Mouse (Mus musculus) erythroblast, embryonic 14.5 days (primary cell): ENCODE data around the gene Ddo. TPM values are rescaled to one million over a fixed set of nuclear protein-coding genes. Genes with fewer than 3 reads are reported as not detected.

ENCODE experiments used
- H3K27me3 ChIP-seq: 2 replicates; pipeline ENCODE4 v1.6.1; 2012; ENCODE audit warnings: inconsistent platforms; ENCODE audit not compliant: control insufficient read depth
- H3K36me3 ChIP-seq: 2 replicates; pipeline ENCODE4 v1.6.1; 2012; ENCODE audit warnings: mild to moderate bottlenecking, inconsistent platforms; ENCODE audit not compliant: control insufficient read depth
- H3K4me1 ChIP-seq: 2 replicates; pipeline ENCODE4 v1.6.1; 2012; ENCODE audit warnings: inconsistent platforms; ENCODE audit not compliant: control insufficient read depth
- H3K4me3 ChIP-seq: replicated peaks from 2 replicates; pipeline ENCODE3; 2012; ENCODE audit warnings: moderate library complexity, mild to moderate bottlenecking, inconsistent platforms
- H3K9me3 ChIP-seq: 2 replicates; pipeline ENCODE4 v1.6.1; 2012; ENCODE audit warnings: low read length, inconsistent platforms, mixed read lengths; ENCODE audit not compliant: control insufficient read depth
- GATA1 ChIP-seq: IDR thresholded peaks from 2 replicates; pipeline ENCODE4 v1.6.1; 2012; ENCODE audit warnings: low read length, inconsistent platforms, mixed read lengths
- TAL1 ChIP-seq: IDR thresholded peaks from 3 replicates; pipeline ENCODE4 v1.6.1; 2012; ENCODE audit warnings: low read length, inconsistent platforms, mixed read lengths
- polyA plus RNA-seq: library from polyadenylated mRNA; stranded (reverse); fragments of >175 nt; gene quantifications from 2 replicates; pipeline ENCODE4 v1.2.3, GENCODE M21; 2012

The Ddo gene
- polyA plus RNA-seq, 1 experiment, result not detected

DNA sequence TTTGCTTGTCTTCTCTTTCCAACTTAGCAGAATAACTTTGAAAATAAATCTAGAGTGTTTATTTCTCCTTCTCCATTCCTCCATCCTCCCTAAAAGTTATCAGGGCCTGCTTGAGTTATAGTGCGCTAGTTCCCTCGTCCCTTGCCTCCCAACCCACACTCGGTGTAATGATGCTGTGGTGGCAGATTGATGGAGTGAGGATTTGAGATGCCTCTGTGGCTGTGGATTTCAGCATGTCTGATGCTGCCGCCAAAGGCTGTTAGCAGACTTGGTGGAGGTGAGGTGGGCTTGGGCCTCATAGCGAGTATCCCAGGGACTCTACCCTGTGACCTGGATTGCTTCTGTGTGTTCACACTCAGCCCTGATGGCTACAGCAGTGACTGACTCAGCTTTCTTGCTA is 91.1 kb downstream of the Ddo start:
- no peaks in the 10 kb centered on the region for H3K36me3 ChIP-seq
- no peak overlapping the region for H3K4me3 ChIP-seq
- H3K4me1 ChIP-seq, result no peaks in the 10 kb centered on the region
- TF ChIP-seq TAL1, result no peak
- no peak for TF ChIP-seq GATA1
- no peaks in the 10 kb centered on the region for H3K9me3 ChIP-seq
- H3K27me3 ChIP-seq, result no peaks in the 10 kb centered on the region; the same call in 1 of the 2 replicates

DNA sequence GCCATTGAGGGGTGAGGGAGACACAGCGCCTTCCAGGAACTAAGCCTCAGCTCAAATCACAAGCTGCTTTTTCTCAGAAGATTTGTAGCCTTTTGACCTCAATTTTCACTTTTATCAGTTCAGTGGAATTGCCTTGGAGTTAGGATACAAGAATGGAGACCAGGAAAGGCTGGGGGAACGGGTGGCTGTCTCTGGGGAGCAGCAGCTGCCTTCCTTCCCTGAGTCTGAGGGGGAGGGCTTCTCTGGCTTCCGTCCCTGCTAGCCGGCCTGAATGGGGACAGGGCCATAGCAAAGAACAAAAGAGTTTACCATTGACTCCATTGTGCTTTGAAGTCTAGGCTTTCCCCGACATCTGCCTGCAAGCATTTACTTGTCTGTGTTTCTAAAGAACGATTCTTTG is 94.5 kb downstream of the Ddo start:
- H3K27me3 ChIP-seq, result no peaks in the 10 kb centered on the region; the same call in 1 of the 2 replicates
- H3K4me3 ChIP-seq, result no peak overlapping the region
- H3K4me1 ChIP-seq, result no peaks in the 10 kb centered on the region
- no peak for TF ChIP-seq GATA1
- TF ChIP-seq TAL1, result no peak
- no peaks in the 10 kb centered on the region for H3K36me3 ChIP-seq
- no peaks in the 10 kb centered on the region for H3K9me3 ChIP-seq

GRCm38 (mm10) chr10:40725066-40725465 is 95.3 kb downstream of the Ddo start:
- TF ChIP-seq TAL1 (no peak), GATA1 (no peak)
- no peaks in the 10 kb centered on the region for H3K9me3 ChIP-seq
- H3K4me1 ChIP-seq, result no peaks in the 10 kb centered on the region
- H3K4me3 ChIP-seq, result no peak overlapping the region
- H3K36me3 ChIP-seq, result no peaks in the 10 kb centered on the region
- no peaks in the 10 kb centered on the region; the same call in 1 of the 2 replicates for H3K27me3 ChIP-seq

GRCm38 (mm10) chr10:40725471-40725870 is 95.7 kb downstream of the Ddo start:
- no peaks in the 10 kb centered on the region; the same call in 1 of the 2 replicates for H3K27me3 ChIP-seq
- no peak for TF ChIP-seq TAL1
- TF ChIP-seq GATA1, result no peak
- no peaks in the 10 kb centered on the region for H3K4me1 ChIP-seq
- no peak overlapping the region for H3K4me3 ChIP-seq
- H3K36me3 ChIP-seq, result no peaks in the 10 kb centered on the region
- H3K9me3 ChIP-seq, result no peaks in the 10 kb centered on the region

DNA sequence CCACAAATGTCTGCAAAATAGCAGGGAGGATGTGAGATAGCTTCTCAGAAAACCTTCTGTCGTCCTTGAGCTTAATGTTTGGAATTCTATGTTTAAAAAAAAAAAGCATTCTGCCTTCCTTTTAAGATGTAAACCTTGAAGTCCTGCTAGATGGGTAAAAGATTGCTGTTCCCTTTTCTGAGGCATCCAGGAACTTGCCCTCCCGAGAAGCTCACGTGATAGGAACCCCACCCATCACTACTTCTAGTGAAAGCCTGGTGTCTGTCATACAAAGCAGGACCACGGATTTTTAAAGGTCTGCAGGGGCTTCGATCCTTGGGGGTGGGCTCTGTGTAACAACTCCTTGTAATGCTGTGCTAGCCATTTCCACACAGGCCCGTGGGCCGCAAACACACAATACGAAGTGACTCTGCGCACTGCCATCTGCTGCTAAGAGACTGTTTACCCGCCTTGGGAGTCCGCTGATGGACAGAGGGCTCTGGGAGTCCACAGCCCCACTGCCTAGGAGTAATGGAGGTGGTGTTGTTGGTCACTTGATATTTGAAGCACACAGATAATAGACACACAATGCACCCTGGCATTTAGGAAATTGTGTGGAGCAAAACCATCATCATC is 96.6 kb downstream of the Ddo start:
- TF ChIP-seq GATA1, result no peak
- no peak for TF ChIP-seq TAL1

DNA sequence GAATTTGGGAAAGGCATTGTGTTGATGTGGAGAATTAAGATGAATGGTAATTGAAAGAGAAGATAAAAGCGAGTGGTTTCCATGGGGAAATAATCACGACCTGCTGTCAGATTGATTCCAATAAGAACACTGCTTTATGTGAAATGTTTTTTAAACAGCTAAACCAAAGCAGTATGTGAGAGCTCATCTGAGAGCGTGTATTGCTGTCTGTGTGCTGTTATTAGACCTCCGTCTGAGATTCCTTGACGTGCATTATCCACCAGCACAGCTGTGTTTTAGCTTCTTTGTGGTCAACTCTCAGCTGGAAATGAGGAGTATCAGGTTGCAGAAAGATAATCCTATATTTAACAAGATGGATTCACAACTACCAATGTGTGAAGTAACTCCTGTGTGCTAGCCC is 97.2 kb downstream of the Ddo start:
- Histone ChIP-seq H3K9me3 (no peaks in the 10 kb centered on the region), H3K4me3 (no peak overlapping the region), H3K27me3 (no peaks in the 10 kb centered on the region; the same call in 1 of the 2 replicates), H3K4me1 (no peaks in the 10 kb centered on the region), H3K36me3 (no peaks in the 10 kb centered on the region)
- no peak for TF ChIP-seq TAL1
- no peak for TF ChIP-seq GATA1

More for the DNA sequence above, 96.6 kb downstream of the Ddo start:
- H3K27me3 ChIP-seq, result no peaks in the 10 kb centered on the region; the same call in 1 of the 2 replicates
- H3K36me3 ChIP-seq, result no peaks in the 10 kb centered on the region
- H3K4me1 ChIP-seq, result no peaks in the 10 kb centered on the region
- H3K9me3 ChIP-seq, result no peaks in the 10 kb centered on the region
- H3K4me3 ChIP-seq, result no peak overlapping the region

- no peaks in the 10 kb centered on the region for H3K36me3 ChIP-seq
These were observed 100.4 kb downstream of the Ddo start for GRCm38 (mm10) chr10:40730200-40730599.

More at GRCm38 (mm10) chr10:40730200-40730599, 100.4 kb downstream of the Ddo start:
- H3K27me3 ChIP-seq, result no peaks in the 10 kb centered on the region
- H3K4me3 ChIP-seq, result no peak overlapping the region
- H3K9me3 ChIP-seq, result no peaks in the 10 kb centered on the region
- TF ChIP-seq GATA1 (no peak), TAL1 (no peak)
- H3K4me1 ChIP-seq, result no peaks in the 10 kb centered on the region

Other genes with a start within 250 kb of the Ddo start
- gene Slc22a16, start 59.7 kb upstream of the Ddo start, polyA plus RNA-seq, result not detected in 2 replicates
- gene Mettl24, start 53.3 kb downstream of the Ddo start, polyA plus RNA-seq, result not detected in 2 replicates